Mouse (Mus musculus): ENCODE measurements around the gene Dock3. TPM values are rescaled to one million over a fixed set of nuclear protein-coding genes. Genes with fewer than 3 reads are reported as not detected.
"Not testable (repeated sequence)": the region's sequence is repeated elsewhere in the genome, so short reads cannot be mapped to it uniquely, and the experiment has no call there.

Gene Dock3
- polyA plus RNA-seq, 1 experiment from 2014 or later: 7.7 TPM

GRCm38 (mm10) chr9:107165792-107166191 is 65.9 kb downstream of the Dock3 start:
- Histone ChIP-seq H3K27me3 (ENCODE audit: control insufficient read depth, insufficient read depth, low read length) (no peaks in the 10 kb centered on the region), H3K27ac (ENCODE audit: low read depth, low read length) (no peak overlapping the region), H3K4me1 (replicated peaks; ENCODE audit: control insufficient read depth, insufficient read depth, low read length) (no peaks in the 10 kb centered on the region), H3K4me3 (ENCODE audit: low read depth, low read length) (no peak overlapping the region), H3K4me2 (replicated peaks; ENCODE audit: low read depth, low read length) (no peak overlapping the region), H3K36me3 (ENCODE audit: control insufficient read depth, insufficient read depth, low read length) (no peaks in the 10 kb centered on the region), H3K9ac (ENCODE audit: low read depth, low read length) (no peak overlapping the region), H3K9me3 (ENCODE audit: control insufficient read depth, low read length) (no peaks in the 10 kb centered on the region)
- whole genome bisulfite sequencing: 82% methylated on average over 4 of the region's 4 CpGs
- no peak for ATAC-seq (ENCODE audit: low FRiP score)
- no peak for DNase-seq (ENCODE audit: low spot score)

- no peak overlapping the region for H3K9ac ChIP-seq (ENCODE audit: low read depth, low read length)
- DNase-seq (ENCODE audit: low spot score) (no peak), ATAC-seq (ENCODE audit: low FRiP score) (no peak)
- H3K4me1 ChIP-seq (replicated peaks; ENCODE audit: control insufficient read depth, insufficient read depth, low read length): no peaks in the 10 kb centered on the region
- 30% methylated on average over 3 of the region's 3 CpGs for WGBS
- no peak overlapping the region for H3K4me3 ChIP-seq (ENCODE audit: low read depth, low read length)
- no peak overlapping the region for H3K4me2 ChIP-seq (replicated peaks; ENCODE audit: low read depth, low read length)
- H3K27ac ChIP-seq (ENCODE audit: low read depth, low read length): no peak overlapping the region
- H3K36me3 ChIP-seq (ENCODE audit: control insufficient read depth, insufficient read depth, low read length): no peaks in the 10 kb centered on the region
- no peaks in the 10 kb centered on the region for H3K9me3 ChIP-seq (ENCODE audit: control insufficient read depth, low read length)
- H3K27me3 ChIP-seq (ENCODE audit: control insufficient read depth, insufficient read depth, low read length): no peaks in the 10 kb centered on the region
Measured at GRCm38 (mm10) chr9:107164825-107165224, 66.9 kb downstream of the Dock3 start.

GRCm38 (mm10) chr9:107156388-107156787 is 75.3 kb downstream of the Dock3 start:
- H3K4me2 ChIP-seq (replicated peaks; ENCODE audit: low read depth, low read length); H3K27ac ChIP-seq (ENCODE audit: low read depth, low read length); ATAC-seq (ENCODE audit: low FRiP score); DNase-seq (ENCODE audit: low spot score); H3K9ac ChIP-seq (ENCODE audit: low read depth, low read length); H3K36me3 ChIP-seq (ENCODE audit: control insufficient read depth, insufficient read depth, low read length); H3K9me3 ChIP-seq (ENCODE audit: control insufficient read depth, low read length); H3K4me1 ChIP-seq (replicated peaks; ENCODE audit: control insufficient read depth, insufficient read depth, low read length); H3K4me3 ChIP-seq (ENCODE audit: low read depth, low read length); H3K27me3 ChIP-seq (ENCODE audit: control insufficient read depth, insufficient read depth, low read length): not testable (repeated sequence)
- 89% methylated on average over 4 of the region's 4 CpGs for WGBS

- no peak overlapping the region for H3K4me3 ChIP-seq (ENCODE audit: low read depth, low read length)
- 83% methylated on average over 3 of the region's 3 CpGs for WGBS
- ATAC-seq (ENCODE audit: low FRiP score) (no peak), DNase-seq (ENCODE audit: low spot score) (no peak)
- no peaks in the 10 kb centered on the region for H3K4me1 ChIP-seq (replicated peaks; ENCODE audit: control insufficient read depth, insufficient read depth, low read length)
- H3K9ac ChIP-seq (ENCODE audit: low read depth, low read length): no peak overlapping the region
- no peaks in the 10 kb centered on the region for H3K36me3 ChIP-seq (ENCODE audit: control insufficient read depth, insufficient read depth, low read length)
- H3K27ac ChIP-seq (ENCODE audit: low read depth, low read length): no peak overlapping the region
- H3K27me3 ChIP-seq (ENCODE audit: control insufficient read depth, insufficient read depth, low read length): no peaks in the 10 kb centered on the region
- H3K4me2 ChIP-seq (replicated peaks; ENCODE audit: low read depth, low read length): no peak overlapping the region
- H3K9me3 ChIP-seq (ENCODE audit: control insufficient read depth, low read length): no peaks in the 10 kb centered on the region
Measured at GRCm38 (mm10) chr9:107112791-107113190, 118.9 kb downstream of the Dock3 start.

- 69% methylated on average over 2 of the region's 2 CpGs for WGBS
- Histone ChIP-seq H3K27me3 (ENCODE audit: control insufficient read depth, insufficient read depth, low read length) (no peaks in the 10 kb centered on the region), H3K4me3 (ENCODE audit: low read depth, low read length) (no peak overlapping the region), H3K9ac (ENCODE audit: low read depth, low read length) (no peak overlapping the region), H3K27ac (ENCODE audit: low read depth, low read length) (no peak overlapping the region), H3K36me3 (ENCODE audit: control insufficient read depth, insufficient read depth, low read length) (no peaks in the 10 kb centered on the region), H3K4me2 (replicated peaks; ENCODE audit: low read depth, low read length) (no peak overlapping the region), H3K9me3 (ENCODE audit: control insufficient read depth, low read length) (no peaks in the 10 kb centered on the region), H3K4me1 (replicated peaks; ENCODE audit: control insufficient read depth, insufficient read depth, low read length) (no peaks in the 10 kb centered on the region)
- DNase-seq (ENCODE audit: low spot score) (no peak), ATAC-seq (ENCODE audit: low FRiP score) (no peak)
Measured at GRCm38 (mm10) chr9:107112056-107112455, 119.7 kb downstream of the Dock3 start.

GRCm38 (mm10) chr9:107099487-107099886 is 132.2 kb downstream of the Dock3 start:
- Histone ChIP-seq H3K4me2 (replicated peaks; ENCODE audit: low read depth, low read length) (no peak overlapping the region), H3K9ac (ENCODE audit: low read depth, low read length) (no peak overlapping the region), H3K9me3 (ENCODE audit: control insufficient read depth, low read length) (no peaks in the 10 kb centered on the region), H3K36me3 (ENCODE audit: control insufficient read depth, insufficient read depth, low read length) (no peaks in the 10 kb centered on the region), H3K4me1 (replicated peaks; ENCODE audit: control insufficient read depth, insufficient read depth, low read length) (no peaks in the 10 kb centered on the region), H3K27ac (ENCODE audit: low read depth, low read length) (no peak overlapping the region), H3K4me3 (ENCODE audit: low read depth, low read length) (no peak overlapping the region), H3K27me3 (ENCODE audit: control insufficient read depth, insufficient read depth, low read length) (no peaks in the 10 kb centered on the region)
- 87% methylated on average over 6 of the region's 6 CpGs for whole genome bisulfite sequencing
- DNase-seq (ENCODE audit: low spot score): no peak
- no peak for ATAC-seq (ENCODE audit: low FRiP score)

- H3K9me3 ChIP-seq (ENCODE audit: control insufficient read depth, low read length); H3K27me3 ChIP-seq (ENCODE audit: control insufficient read depth, insufficient read depth, low read length); H3K4me3 ChIP-seq (ENCODE audit: low read depth, low read length); DNase-seq (ENCODE audit: low spot score); ATAC-seq (ENCODE audit: low FRiP score); H3K27ac ChIP-seq (ENCODE audit: low read depth, low read length); H3K9ac ChIP-seq (ENCODE audit: low read depth, low read length); H3K4me2 ChIP-seq (replicated peaks; ENCODE audit: low read depth, low read length); H3K36me3 ChIP-seq (ENCODE audit: control insufficient read depth, insufficient read depth, low read length); H3K4me1 ChIP-seq (replicated peaks; ENCODE audit: control insufficient read depth, insufficient read depth, low read length): not testable (repeated sequence)
- WGBS: 72% methylated on average over 17 of the region's 17 CpGs
Measured at GRCm38 (mm10) chr9:107089451-107089850, 142.3 kb downstream of the Dock3 start.

GRCm38 (mm10) chr9:107087531-107087930 is 144.2 kb downstream of the Dock3 start:
- no peak overlapping the region for H3K4me3 ChIP-seq (ENCODE audit: low read depth, low read length)
- WGBS: 85% methylated on average over 2 of the region's 2 CpGs
- no peaks in the 10 kb centered on the region for H3K4me1 ChIP-seq (replicated peaks; ENCODE audit: control insufficient read depth, insufficient read depth, low read length)
- no peak overlapping the region for H3K9ac ChIP-seq (ENCODE audit: low read depth, low read length)
- no peak for DNase-seq (ENCODE audit: low spot score)
- H3K9me3 ChIP-seq (ENCODE audit: control insufficient read depth, low read length): no peaks in the 10 kb centered on the region
- H3K4me2 ChIP-seq (replicated peaks; ENCODE audit: low read depth, low read length): no peak overlapping the region
- no peaks in the 10 kb centered on the region for H3K36me3 ChIP-seq (ENCODE audit: control insufficient read depth, insufficient read depth, low read length)
- no peak overlapping the region for H3K27ac ChIP-seq (ENCODE audit: low read depth, low read length)
- no peak for ATAC-seq (ENCODE audit: low FRiP score)
- no peaks in the 10 kb centered on the region for H3K27me3 ChIP-seq (ENCODE audit: control insufficient read depth, insufficient read depth, low read length)

GRCm38 (mm10) chr9:107037947-107038346 is 193.8 kb downstream of the Dock3 start:
- H3K36me3 ChIP-seq (ENCODE audit: control insufficient read depth, insufficient read depth, low read length): no peaks in the 10 kb centered on the region
- no peak for DNase-seq (ENCODE audit: low spot score)
- no peak overlapping the region for H3K9ac ChIP-seq (ENCODE audit: low read depth, low read length)
- WGBS: 96% methylated on average over 2 of the region's 2 CpGs
- no peaks in the 10 kb centered on the region for H3K9me3 ChIP-seq (ENCODE audit: control insufficient read depth, low read length)
- H3K27me3 ChIP-seq (ENCODE audit: control insufficient read depth, insufficient read depth, low read length): no peaks in the 10 kb centered on the region
- no peak for ATAC-seq (ENCODE audit: low FRiP score)
- no peaks in the 10 kb centered on the region for H3K4me1 ChIP-seq (replicated peaks; ENCODE audit: control insufficient read depth, insufficient read depth, low read length)
- no peak overlapping the region for H3K4me2 ChIP-seq (replicated peaks; ENCODE audit: low read depth, low read length)
- H3K27ac ChIP-seq (ENCODE audit: low read depth, low read length): no peak overlapping the region
- no peak overlapping the region for H3K4me3 ChIP-seq (ENCODE audit: low read depth, low read length)

Measured in hindbrain, embryonic 11.5 days (tissue).